Mouse (Mus musculus) stomach, postnatal 0 days (tissue): ENCODE results near the gene Gm3376. TPM values are rescaled to one million over a fixed set of nuclear protein-coding genes. Genes with fewer than 3 reads are reported as not detected.
"Not testable (repeated sequence)": the region's sequence is repeated elsewhere in the genome, so short reads cannot be mapped to it uniquely, and the experiment has no call there.

Source experiments
- ATAC-seq: fragments of 200-750 bp; cut with Nextera tagmentation; 2 replicates; pipeline ENCODE4 v1.8.0; 2017; ENCODE audit not compliant: low FRiP score, low TSS enrichment
- DNase-seq: peaks from one replicate; pipeline ENCODE4 v3.0.0-alpha.2; 2016; ENCODE audit warnings: low spot score
- H3K27ac ChIP-seq: fragments of 300-500 bp; sonication (generic); replicated peaks from 2 replicates; pipeline ENCODE4 v1.5.1; 2014; ENCODE audit warnings: mild to moderate bottlenecking, control low read depth
- H3K27me3 ChIP-seq: fragments of 300-500 bp; sonication (generic); 2 replicates; pipeline ENCODE4 v1.6.1; 2014; ENCODE audit warnings: low read length; ENCODE audit not compliant: control insufficient read depth, insufficient read depth
- H3K36me3 ChIP-seq: fragments of 300-500 bp; sonication (generic); 2 replicates; pipeline ENCODE4 v1.6.1; 2014; ENCODE audit warnings: low read length, mixed read lengths; ENCODE audit not compliant: control insufficient read depth, insufficient read depth
- H3K4me1 ChIP-seq: fragments of 300-500 bp; sonication (generic); replicated peaks from 2 replicates; pipeline ENCODE4 v1.6.1; 2014; ENCODE audit warnings: antibody characterized with exemption; ENCODE audit not compliant: control insufficient read depth, insufficient read depth
- H3K4me2 ChIP-seq: fragments of 300-500 bp; sonication (generic); replicated peaks from 2 replicates; pipeline ENCODE4 v1.6.1; 2014; ENCODE audit warnings: low read depth, mild to moderate bottlenecking, control low read depth, moderate library complexity
- H3K4me3 ChIP-seq: fragments of 300-500 bp; sonication (generic); 2 replicates; pipeline ENCODE4 v1.5.1; 2014; ENCODE audit warnings: low read depth, low read length, control low read depth
- H3K9ac ChIP-seq: fragments of 300-500 bp; sonication (generic); 2 replicates; pipeline ENCODE4 v1.6.1; 2014; ENCODE audit warnings: mild to moderate bottlenecking, low read length, control low read depth, mixed read lengths
- H3K9me3 ChIP-seq: fragments of 300-500 bp; sonication (generic); 2 replicates; pipeline ENCODE4 v1.6.1; 2016; ENCODE audit warnings: low read length; ENCODE audit not compliant: control insufficient read depth
- WGBS: fragments of 180-500 bp; shearing (Covaris S2); extraction: QIAGEN DNeasy Blood & Tissue Kit; methylation state at CpG from one replicate; pipeline ENCODE4 v1.1.7; 2014; 5-methylcytosine and 5-hydroxymethylcytosine counted together
- polyA plus RNA-seq: library from polyadenylated mRNA; unstranded; fragments of >200 nt; fragmentation: Nextera tagmentation; extraction: Ambion mirVana; gene quantifications from 2 replicates; pipeline ENCODE4 v1.2.1, GENCODE M21; 2015

Gm3376 gene
- polyA plus RNA-seq = not detected in 2 replicates

- not testable (repeated sequence) for H3K36me3 ChIP-seq, H3K9me3 ChIP-seq, DNase-seq, ATAC-seq, H3K4me2 ChIP-seq, H3K4me3 ChIP-seq, H3K9ac ChIP-seq, H3K4me1 ChIP-seq, H3K27me3 ChIP-seq, H3K27ac ChIP-seq
- no CpG with 5 or more reads among the region's 9 CpGs for WGBS
Observed at GRCm38 (mm10) chrY:3771373-3771772, at the start of gene Gm3376. Gm3376 (plus strand) TSS chrY:3771673.
